Mouse (Mus musculus): ENCODE data around the gene Zbtb48.

GRCm38 (mm10) chr4:152010091-152010706 is 17.3 kb downstream of the Zbtb48 start:
- TF ChIP-seq CTCF (IDR thresholded peaks at IDR 0.05; ENCODE audit: insufficient read depth, low read depth, low read length) (no peak), POLR2A (IDR thresholded peaks at IDR 0.05; ENCODE audit: insufficient read depth, low read depth, low read length) (no peak)
